Mouse (Mus musculus) olfactory bulb, adult 2 months (tissue): Measurements from ENCODE around the gene Tpcn1.

ENCODE experiments used
- CTCF ChIP-seq: fragments of 200-500 bp; IDR thresholded peaks from 2 replicates; pipeline ENCODE4 v1.5.1; 2012; ENCODE audit warnings: low read depth, mild to moderate bottlenecking, low read length, moderate library complexity; ENCODE audit not compliant: insufficient read depth
- POLR2A ChIP-seq: fragments of 200-500 bp; IDR thresholded peaks from 2 replicates; pipeline ENCODE4 v1.6.1; 2012; ENCODE audit warnings: mild to moderate bottlenecking, low read depth, low read length, moderate library complexity; ENCODE audit not compliant: insufficient read depth

DNA sequence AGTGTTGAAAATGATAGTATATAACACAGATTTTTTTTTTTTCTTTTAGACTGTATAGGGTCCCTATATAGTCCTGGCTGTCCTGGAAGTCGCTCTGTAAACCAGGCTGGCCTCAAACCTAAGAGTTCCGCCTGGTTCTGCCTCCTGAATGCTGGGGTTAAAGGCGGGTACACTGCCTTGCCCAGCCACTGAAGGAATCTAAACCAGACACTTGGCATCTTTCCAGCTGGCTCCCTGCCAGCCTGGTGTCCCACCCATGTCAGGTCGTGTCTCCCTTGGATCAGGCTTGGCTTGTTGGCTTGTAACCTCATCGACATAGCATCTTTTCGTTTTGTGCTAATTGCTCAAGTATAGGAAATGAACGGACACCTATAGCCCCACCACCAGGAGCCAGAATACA is 40.2 kb upstream of the Tpcn1 start:
- no peak for TF ChIP-seq CTCF
- TF ChIP-seq POLR2A: no peak
